Mouse (Mus musculus): ENCODE measurements around the gene Xirp1.

GRCm38 (mm10) chr9:120005936-120006335 lies 17.5 kb downstream of the Xirp1 start:
- no peak for TF ChIP-seq CTCF (IDR thresholded peaks at IDR 0.05; ENCODE audit: control insufficient read depth, insufficient read depth, insufficient replicate concordance, low read depth, low read length)
- TF ChIP-seq POLR2A (IDR thresholded peaks at IDR 0.05; ENCODE audit: control insufficient read depth, low read depth, low read length), result no peak

Data from testis, adult 2 months (tissue).